Mouse (Mus musculus) limb, embryonic 15.5 days (tissue): ENCODE measurements around the gene Phf19. TPM values are rescaled to one million over a fixed set of nuclear protein-coding genes. Genes with fewer than 3 reads are reported as not detected.

Experiments used
- ATAC-seq: fragments of 200-750 bp; cut with Nextera tagmentation; 2 replicates; pipeline ENCODE4 v1.8.0; 2017; ENCODE audit warnings: low read depth, moderate TSS enrichment; ENCODE audit not compliant: insufficient number of reproducible peaks, low FRiP score, low TSS enrichment
- H3K27ac ChIP-seq: fragments of 300-500 bp; sonication (generic); 2 replicates; pipeline ENCODE4 v1.5.1; 2015; ENCODE audit warnings: moderate library complexity, mild to moderate bottlenecking, inconsistent platforms
- H3K27me3 ChIP-seq: fragments of 300-500 bp; sonication (generic); 2 replicates; pipeline ENCODE4 v1.6.1; 2015; ENCODE audit warnings: inconsistent platforms
- H3K36me3 ChIP-seq: fragments of 300-500 bp; sonication (generic); 2 replicates; pipeline ENCODE4 v1.6.1; 2015; ENCODE audit warnings: inconsistent platforms
- H3K4me1 ChIP-seq: fragments of 300-500 bp; sonication (generic); 2 replicates; pipeline ENCODE4 v1.6.1; 2015; ENCODE audit warnings: inconsistent platforms
- H3K4me2 ChIP-seq: fragments of 300-500 bp; sonication (generic); 2 replicates; pipeline ENCODE4 v1.6.1; 2015; ENCODE audit warnings: mild to moderate bottlenecking, inconsistent platforms
- H3K4me3 ChIP-seq: fragments of 300-500 bp; sonication (generic); 2 replicates; pipeline ENCODE4 v1.5.1; 2015; ENCODE audit warnings: mild to moderate bottlenecking, inconsistent platforms
- H3K9ac ChIP-seq: fragments of 300-500 bp; sonication (generic); 2 replicates; pipeline ENCODE4 v1.6.1; 2015; ENCODE audit warnings: inconsistent platforms
- H3K9me3 ChIP-seq: fragments of 300-500 bp; sonication (generic); 2 replicates; pipeline ENCODE4 v1.6.1; 2016; ENCODE audit warnings: inconsistent platforms
- WGBS: fragments of 180-500 bp; shearing (Covaris S2); methylation state at CpG from one replicate; pipeline ENCODE4 v1.1.7; 2015; 5-methylcytosine and 5-hydroxymethylcytosine counted together
- polyA plus RNA-seq: library from polyadenylated mRNA; unstranded; fragments of >200 nt; fragmentation: Nextera tagmentation; extraction: Ambion mirVana; gene quantifications from 2 replicates; pipeline ENCODE4 v1.2.1, GENCODE M21; 2015

The Phf19 gene
- polyA plus RNA-seq = 7.3 TPM in 2 replicates

DNA sequence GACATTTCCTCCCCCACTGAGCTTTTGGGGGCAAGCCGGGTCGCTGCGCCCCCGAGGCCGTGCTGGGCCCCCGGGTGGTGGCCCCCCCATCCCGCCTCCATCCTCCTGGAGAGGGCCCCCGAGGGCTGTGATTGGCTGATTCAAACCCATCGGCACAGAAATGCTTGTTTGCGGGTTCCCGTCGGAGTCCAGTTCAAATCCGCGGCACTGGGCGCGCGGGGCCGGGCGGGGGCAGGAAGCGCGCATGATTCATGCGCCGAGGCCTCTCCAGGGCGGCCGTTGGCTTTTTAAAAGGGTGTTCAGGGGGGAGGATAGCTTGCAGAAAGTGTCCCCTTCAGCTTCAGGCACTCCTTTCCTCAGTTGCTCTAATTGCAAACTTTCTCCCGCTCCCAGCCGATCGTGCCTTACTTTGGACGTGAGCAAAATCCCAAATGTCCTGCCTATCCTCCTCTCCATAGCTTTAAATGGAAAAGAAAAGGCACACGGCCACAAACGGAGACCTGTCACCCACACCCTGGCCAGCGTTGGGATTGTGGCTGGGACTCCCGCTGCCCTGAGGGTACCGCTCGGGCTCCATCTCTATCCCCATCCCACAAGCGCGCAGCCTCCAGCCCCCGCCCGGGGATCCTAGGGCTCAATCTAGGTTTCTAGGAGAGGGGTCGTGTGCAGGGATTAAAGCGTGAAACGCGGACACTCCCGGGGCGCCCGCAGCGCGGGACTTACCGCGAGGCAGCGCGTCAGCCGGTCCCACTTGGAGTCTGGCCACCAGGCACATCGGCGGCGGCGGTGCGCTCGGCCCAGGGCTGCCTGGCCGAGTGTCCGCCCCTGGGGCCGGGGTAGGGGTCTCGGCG, at the start of gene Phf19:
Phf19 (minus strand) TSS at position 809 of the 851 bp plus-strand sequence.
- under 1% methylated on average over 61 of the region's 64 CpGs for WGBS
- Histone ChIP-seq H3K27me3 (peaks cover 65% of the 10 kb centered on the region), H3K4me2 (peak within 1 kb of the TSS; percentile 92), H3K4me1 (peaks cover 23% of the 10 kb centered on the region), H3K9me3 (no peaks in the 10 kb centered on the region), H3K4me3 (peak within 1 kb of the TSS; percentile 59), H3K27ac (peak within 1 kb of the TSS; percentile 39), H3K9ac (peak within 1 kb of the TSS; percentile 60), H3K36me3 (peaks cover 5% of the 10 kb centered on the region; the same call in 1 of the 2 replicates)
- peak; percentile 35 for ATAC-seq

DNA sequence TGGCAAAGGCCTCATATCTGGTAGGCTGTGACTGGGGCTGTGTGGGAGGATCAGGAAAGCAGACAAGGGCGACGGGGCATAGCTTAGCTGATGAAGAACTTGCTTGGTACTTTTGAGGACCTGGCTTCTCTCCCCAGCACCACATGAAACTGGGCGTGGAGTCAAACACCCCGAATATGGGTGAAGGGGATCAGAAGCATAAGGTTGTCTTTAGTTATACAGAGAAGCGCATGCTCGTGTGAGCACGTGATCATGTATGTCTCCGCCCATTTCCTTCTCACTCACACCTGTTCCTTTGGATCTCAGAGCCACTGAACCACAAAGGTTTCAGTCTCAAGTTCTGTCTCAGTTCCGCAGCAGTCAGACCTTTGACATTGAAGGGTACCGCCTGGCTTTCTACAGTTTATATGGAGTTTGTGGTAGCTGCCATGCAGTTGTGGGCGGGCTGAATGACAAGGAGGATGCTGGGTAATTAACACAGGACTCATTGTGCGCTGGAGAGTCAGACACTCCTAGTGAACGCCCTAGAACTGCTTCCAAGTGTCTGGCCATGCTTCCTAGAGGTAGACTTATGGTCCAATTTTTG, 49.6 kb upstream of the Phf19 start:
- no peaks in the 10 kb centered on the region for H3K9me3 ChIP-seq
- no peak overlapping the region for H3K27ac ChIP-seq
- no peaks in the 10 kb centered on the region for H3K27me3 ChIP-seq
- no peaks in the 10 kb centered on the region for H3K36me3 ChIP-seq
- 75% methylated on average over 13 of the region's 13 CpGs for WGBS
- peaks cover 23% of the 10 kb centered on the region for H3K4me1 ChIP-seq
- H3K9ac ChIP-seq = no peak overlapping the region
- H3K4me3 ChIP-seq = no peak overlapping the region
- no peak for ATAC-seq
- no peak overlapping the region for H3K4me2 ChIP-seq

DNA sequence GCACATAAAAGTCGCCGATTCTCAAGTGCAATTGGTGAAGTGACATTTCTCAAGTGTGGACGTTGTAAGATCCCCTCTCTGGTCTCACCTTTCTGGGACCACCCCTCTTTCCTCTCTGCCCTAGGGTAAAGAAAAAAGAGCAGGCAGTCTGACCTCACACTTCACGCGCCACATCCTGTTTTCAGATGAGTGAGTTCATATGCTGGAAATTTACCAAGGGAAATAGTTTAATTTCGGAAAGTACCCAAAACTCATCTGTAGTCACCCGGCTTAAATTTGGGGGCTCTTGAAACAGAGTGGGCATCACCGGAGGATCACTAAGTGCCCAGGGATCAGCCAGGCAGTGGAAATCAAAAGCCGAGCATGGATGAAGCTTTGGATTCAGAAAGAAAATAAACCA, 49.1 kb upstream of the Phf19 start:
- 71% methylated on average over 9 of the region's 9 CpGs for WGBS
- Histone ChIP-seq H3K4me2 (no peak overlapping the region), H3K36me3 (no peaks in the 10 kb centered on the region), H3K27me3 (no peaks in the 10 kb centered on the region), H3K4me1 (peaks cover 23% of the 10 kb centered on the region), H3K9ac (no peak overlapping the region), H3K27ac (no peak overlapping the region), H3K4me3 (no peak overlapping the region), H3K9me3 (no peaks in the 10 kb centered on the region)
- no peak for ATAC-seq

DNA sequence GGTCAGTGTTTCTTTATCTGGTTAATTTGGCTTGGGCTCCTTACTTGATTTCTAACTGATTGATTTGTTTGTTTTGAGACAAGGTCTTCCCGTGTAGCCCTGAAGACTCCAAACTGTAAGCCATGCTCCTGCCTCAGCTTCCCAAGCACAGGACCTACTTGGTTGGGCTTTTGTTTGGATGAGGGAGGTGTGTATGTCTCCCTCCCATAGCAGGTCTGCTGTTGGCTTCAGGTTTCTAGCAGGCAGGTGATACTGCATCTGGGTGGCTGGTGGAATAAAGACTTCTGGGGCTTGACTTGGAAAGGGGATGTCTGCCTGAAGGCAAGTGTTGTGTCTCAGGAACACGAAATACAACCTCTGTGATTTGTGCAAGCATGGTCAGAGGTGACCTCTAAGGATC, 48.4 kb upstream of the Phf19 start:
- WGBS = 82% methylated on average over 2 of the region's 2 CpGs
- no peak overlapping the region for H3K4me2 ChIP-seq

DNA sequence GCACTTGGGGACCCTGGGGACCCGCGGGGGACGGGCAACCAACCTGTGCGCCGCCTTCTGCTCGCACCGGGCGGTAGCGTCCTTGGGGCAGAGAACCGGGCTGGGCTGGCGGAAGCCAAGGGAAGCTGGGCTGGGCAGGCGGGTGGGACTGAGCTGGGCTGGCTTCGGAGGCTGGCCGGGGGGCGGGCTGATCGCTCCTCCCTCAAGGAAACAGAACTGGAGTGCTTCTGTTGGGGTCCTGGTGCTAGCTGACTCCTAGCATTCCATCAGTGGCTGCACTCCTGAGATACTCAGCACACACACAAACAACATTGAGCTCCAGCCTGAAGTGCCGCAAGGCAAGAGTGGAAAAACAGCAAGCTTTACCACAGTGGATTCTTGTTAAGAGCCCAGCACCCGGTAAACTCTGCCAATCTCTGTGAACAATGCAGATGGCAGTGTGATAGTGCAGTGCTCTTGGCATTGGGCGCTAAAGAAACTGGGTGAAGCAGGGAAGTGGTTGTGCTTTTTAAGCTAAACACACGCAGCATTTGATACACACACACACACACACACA, 47.7 kb upstream of the Phf19 start, which contains the start of gene Traf1:
Traf1 (minus strand) TSS at position 292 of the 556 bp plus-strand sequence.
- H3K27ac ChIP-seq = no peak within 1 kb of the TSS
- 12% methylated on average over 20 of the region's 20 CpGs for WGBS
- H3K4me3 ChIP-seq = peak within 1 kb of the TSS; percentile 34
- H3K27me3 ChIP-seq = 0 out of 2 replicates have a peak, but pooled peaks cover 3% of the 10 kb centered on the region
- H3K9me3 ChIP-seq = no peaks in the 10 kb centered on the region
- peak; percentile 56 for ATAC-seq
- peak within 1 kb of the TSS; percentile 28; the same call in 1 of the 2 replicates for H3K9ac ChIP-seq
- peak within 1 kb of the TSS; percentile 63 for H3K4me2 ChIP-seq
- H3K36me3 ChIP-seq = no peaks in the 10 kb centered on the region
- H3K4me1 ChIP-seq = peaks cover 23% of the 10 kb centered on the region

More for the DNA sequence above, 48.4 kb upstream of the Phf19 start:
- H3K27ac ChIP-seq = no peak overlapping the region
- H3K4me3 ChIP-seq = no peak overlapping the region
- H3K27me3 ChIP-seq = no peaks in the 10 kb centered on the region
- no peaks in the 10 kb centered on the region for H3K9me3 ChIP-seq
- H3K9ac ChIP-seq = no peak overlapping the region
- no peak for ATAC-seq
- H3K4me1 ChIP-seq = peaks cover 23% of the 10 kb centered on the region
- no peaks in the 10 kb centered on the region for H3K36me3 ChIP-seq

DNA sequence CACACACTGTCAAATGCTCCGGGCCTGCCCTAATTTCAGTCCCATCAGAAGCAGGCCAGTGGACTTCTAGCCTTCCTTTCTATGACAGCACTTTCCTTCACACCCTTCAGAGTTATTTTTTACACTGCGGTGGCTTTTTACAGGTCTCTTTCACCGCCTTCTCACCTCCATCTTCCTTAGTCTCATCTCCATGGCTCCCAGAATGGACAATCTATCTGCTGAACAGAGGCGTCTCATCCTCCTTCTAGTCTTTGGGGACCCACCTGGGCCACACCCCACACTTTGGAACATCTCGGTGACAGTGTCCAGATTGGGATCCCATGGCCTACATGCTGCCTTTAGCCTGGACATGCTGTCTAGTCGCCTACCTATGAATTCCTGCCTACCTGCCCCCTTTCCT, 47.1 kb upstream of the Phf19 start:
- peaks cover 23% of the 10 kb centered on the region for H3K4me1 ChIP-seq
- H3K27me3 ChIP-seq = 0 out of 2 replicates have a peak, but pooled peaks cover 3% of the 10 kb centered on the region
- no peak overlapping the region for H3K27ac ChIP-seq
- H3K4me2 ChIP-seq = peak overlapping the region; percentile 63
- peak overlapping the region; percentile 28; the same call in 1 of the 2 replicates for H3K9ac ChIP-seq
- 65% methylated on average over 6 of the region's 6 CpGs for WGBS
- ATAC-seq = no peak
- no peaks in the 10 kb centered on the region for H3K9me3 ChIP-seq
- H3K36me3 ChIP-seq = no peaks in the 10 kb centered on the region
- H3K4me3 ChIP-seq = peak overlapping the region; percentile 34

DNA sequence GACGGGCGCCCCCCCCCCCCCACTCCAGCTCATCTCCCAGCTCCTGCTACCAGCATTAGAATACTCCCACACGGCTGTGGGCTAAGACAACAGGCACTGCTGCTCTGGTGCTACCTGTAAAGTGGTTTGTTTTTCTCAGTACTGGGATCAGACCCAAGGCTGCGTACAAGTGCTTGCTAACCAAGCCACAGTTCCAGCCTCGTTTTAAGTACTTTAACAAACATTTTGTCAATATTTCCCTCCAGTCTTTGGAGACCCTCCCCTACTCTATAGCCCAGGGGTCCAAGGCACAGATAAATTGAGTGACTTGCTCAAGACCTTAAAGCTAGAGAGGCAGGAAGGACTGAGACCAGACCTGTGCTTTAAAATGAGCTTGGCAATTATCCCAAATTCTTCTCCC, 46.6 kb upstream of the Phf19 start:
- ATAC-seq = no peak
- H3K27ac ChIP-seq = no peak overlapping the region
- H3K4me1 ChIP-seq = peaks cover 18% of the 10 kb centered on the region
- 68% methylated on average over 4 of the region's 5 CpGs for WGBS
- 0 out of 2 replicates have a peak, but pooled peaks cover 3% of the 10 kb centered on the region for H3K27me3 ChIP-seq
- H3K4me3 ChIP-seq = no peak overlapping the region
- H3K9ac ChIP-seq = no peak overlapping the region
- no peak overlapping the region for H3K4me2 ChIP-seq
- H3K36me3 ChIP-seq = no peaks in the 10 kb centered on the region
- H3K9me3 ChIP-seq = no peaks in the 10 kb centered on the region

DNA sequence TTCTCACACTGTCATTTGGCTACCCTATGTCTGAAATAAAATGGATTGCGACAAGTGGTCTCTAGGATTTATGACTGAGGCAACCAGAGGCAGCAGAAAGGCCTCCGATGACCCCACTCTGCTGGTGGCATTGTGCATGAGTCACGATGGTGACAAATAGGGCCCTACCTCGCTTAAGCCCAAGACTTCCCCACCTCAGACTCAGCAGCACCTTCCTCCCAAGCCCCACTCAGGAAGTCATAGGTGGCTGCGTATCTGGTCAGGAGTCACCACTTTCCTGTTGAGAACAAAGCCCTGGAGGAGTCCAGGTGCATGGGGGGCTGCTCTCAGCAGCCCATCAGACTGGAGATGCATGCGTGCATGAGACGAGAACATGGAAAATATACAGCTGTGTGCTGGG, 44.8 kb upstream of the Phf19 start:
- Histone ChIP-seq H3K4me1 (peaks cover 15% of the 10 kb centered on the region), H3K27me3 (0 out of 2 replicates have a peak, but pooled peaks cover 3% of the 10 kb centered on the region), H3K36me3 (no peaks in the 10 kb centered on the region), H3K4me3 (no peak overlapping the region), H3K27ac (no peak overlapping the region), H3K4me2 (no peak overlapping the region), H3K9ac (no peak overlapping the region), H3K9me3 (no peaks in the 10 kb centered on the region)
- no peak for ATAC-seq
- 79% methylated on average over 7 of the region's 7 CpGs for WGBS

DNA sequence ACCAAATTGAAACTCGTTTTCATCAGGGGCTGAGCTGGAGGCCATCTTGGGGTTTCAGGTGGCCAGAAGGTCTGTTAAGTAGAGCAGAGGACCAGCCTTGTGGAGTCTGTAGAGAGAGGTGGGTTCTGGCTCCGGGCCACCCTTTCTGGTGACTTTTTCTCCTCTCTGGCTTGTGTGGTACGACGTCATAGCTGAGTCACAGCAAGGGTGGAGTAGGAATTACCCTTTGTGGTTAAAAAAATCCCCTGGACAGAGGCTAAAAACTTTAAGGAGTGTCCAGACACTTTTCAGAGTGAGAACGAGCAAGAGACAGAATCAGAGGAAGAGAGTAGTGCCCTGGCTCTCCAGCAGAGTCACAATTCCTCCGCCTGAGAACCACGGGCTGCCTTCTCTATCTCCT, 44.2 kb upstream of the Phf19 start:
- Histone ChIP-seq H3K4me3 (no peak overlapping the region), H3K4me1 (peaks cover 12% of the 10 kb centered on the region), H3K27ac (no peak overlapping the region), H3K9me3 (no peaks in the 10 kb centered on the region), H3K27me3 (0 out of 2 replicates have a peak, but pooled peaks cover 3% of the 10 kb centered on the region), H3K36me3 (no peaks in the 10 kb centered on the region), H3K9ac (no peak overlapping the region), H3K4me2 (no peak overlapping the region)
- no peak for ATAC-seq
- WGBS = 65% methylated on average over 7 of the region's 7 CpGs

DNA sequence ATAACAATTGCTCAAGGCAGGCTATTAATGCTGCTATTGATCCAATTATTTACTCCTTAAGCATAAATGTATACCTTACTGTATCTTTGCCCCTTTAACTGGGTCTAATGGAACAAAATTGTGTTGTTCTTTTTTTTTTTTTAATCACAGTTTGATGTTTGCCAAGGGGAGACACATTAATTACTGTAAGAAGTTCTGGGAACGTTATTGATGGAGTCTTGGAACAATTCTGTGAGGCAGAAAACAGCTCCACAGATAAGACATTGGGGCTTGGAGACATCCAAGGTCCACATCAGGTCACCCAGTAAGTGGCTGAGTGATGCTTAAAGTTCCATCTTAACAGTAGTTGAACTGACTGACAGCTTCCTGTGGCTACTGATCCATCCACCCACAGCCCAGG, 43.6 kb upstream of the Phf19 start:
- Histone ChIP-seq H3K9me3 (no peaks in the 10 kb centered on the region), H3K27me3 (0 out of 2 replicates have a peak, but pooled peaks cover 3% of the 10 kb centered on the region), H3K9ac (no peak overlapping the region), H3K4me2 (no peak overlapping the region), H3K27ac (no peak overlapping the region), H3K4me3 (no peak overlapping the region), H3K4me1 (peaks cover 12% of the 10 kb centered on the region), H3K36me3 (no peaks in the 10 kb centered on the region)
- 52% methylated on average over 1 of the region's 1 CpGs for WGBS
- ATAC-seq = no peak

DNA sequence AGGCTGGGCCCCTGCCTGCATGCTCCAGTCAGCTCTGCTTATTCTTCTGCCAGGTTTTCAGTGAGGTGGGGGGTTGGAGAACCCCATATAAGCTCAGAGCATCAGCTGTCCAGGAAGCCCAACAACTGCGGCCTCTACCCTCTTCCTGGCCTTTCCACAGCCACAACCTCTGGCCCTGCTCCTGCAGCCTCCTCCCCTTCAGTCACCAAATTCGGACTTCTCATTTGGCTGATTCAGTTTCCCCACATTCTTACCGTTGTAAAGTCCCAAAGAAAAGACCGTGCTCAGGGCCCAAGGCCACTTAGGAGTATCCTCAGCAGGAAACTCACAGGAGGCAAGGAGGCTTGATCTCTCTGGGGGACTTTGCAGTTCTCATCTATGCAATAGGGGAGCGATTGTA, 43.1 kb upstream of the Phf19 start:
- peaks cover 12% of the 10 kb centered on the region for H3K4me1 ChIP-seq
- no peak for ATAC-seq
- 57% methylated on average over 5 of the region's 5 CpGs for WGBS
- no peak overlapping the region for H3K4me2 ChIP-seq
- H3K27ac ChIP-seq = no peak overlapping the region
- H3K9me3 ChIP-seq = no peaks in the 10 kb centered on the region
- H3K9ac ChIP-seq = no peak overlapping the region
- H3K27me3 ChIP-seq = 0 out of 2 replicates have a peak, but pooled peaks cover 3% of the 10 kb centered on the region
- no peaks in the 10 kb centered on the region for H3K36me3 ChIP-seq
- no peak overlapping the region for H3K4me3 ChIP-seq

DNA sequence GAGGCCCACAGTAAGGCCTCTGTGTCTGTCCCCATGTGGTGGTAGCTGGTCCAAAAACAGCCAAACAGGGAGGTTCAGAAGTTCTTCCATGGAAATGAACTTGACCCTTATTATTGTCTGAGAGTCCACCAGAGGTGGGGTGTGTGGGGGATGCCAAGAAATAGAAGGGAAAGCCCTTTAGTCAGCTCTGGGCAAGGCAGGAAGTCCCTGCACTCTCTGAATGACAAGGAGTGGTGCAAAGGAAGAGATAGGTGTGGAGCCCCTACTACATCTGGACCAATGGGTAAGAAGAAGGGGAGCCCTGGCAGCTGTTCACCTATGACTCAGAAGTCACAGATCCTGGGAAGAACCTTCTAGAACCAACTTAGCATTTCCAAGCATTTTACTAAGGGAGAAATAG, 40.5 kb upstream of the Phf19 start:
- Histone ChIP-seq H3K4me3 (no peak overlapping the region), H3K4me2 (no peak overlapping the region), H3K27me3 (0 out of 2 replicates have a peak, but pooled peaks cover 3% of the 10 kb centered on the region), H3K36me3 (no peaks in the 10 kb centered on the region), H3K9me3 (no peaks in the 10 kb centered on the region), H3K4me1 (no peaks in the 10 kb centered on the region), H3K27ac (no peak overlapping the region), H3K9ac (no peak overlapping the region)
- ATAC-seq = no peak
